Mouse (Mus musculus): ENCODE measurements around the gene Ehd4. TPM values are rescaled to one million over a fixed set of nuclear protein-coding genes. Genes with fewer than 3 reads are reported as not detected.

Ehd4 gene
- total RNA-seq, 2 experiments from 2014 or later, result 130 to 134 TPM

- DNase-seq, result no peak
Measured at GRCm38 (mm10) chr2:120144390-120144789, 10.0 kb downstream of the Ehd4 start.

GRCm38 (mm10) chr2:120142336-120142735 is 12.1 kb downstream of the Ehd4 start:
- no peak for DNase-seq

GRCm38 (mm10) chr2:120141671-120142070 is 12.7 kb downstream of the Ehd4 start:
- DNase-seq, result no peak

GRCm38 (mm10) chr2:120140326-120140725 is 14.1 kb downstream of the Ehd4 start:
- no peak for DNase-seq

GRCm38 (mm10) chr2:120139091-120139490 is 15.3 kb downstream of the Ehd4 start:
- no peak for DNase-seq

- no peak for DNase-seq
Measured at GRCm38 (mm10) chr2:120137281-120137680, 17.1 kb downstream of the Ehd4 start.

- DNase-seq, result no peak
Measured at GRCm38 (mm10) chr2:120134453-120135075, 19.8 kb downstream of the Ehd4 start.

- no peak for DNase-seq
Measured at GRCm38 (mm10) chr2:120131881-120132280, 22.5 kb downstream of the Ehd4 start.

GRCm38 (mm10) chr2:120129252-120129908 is 25.0 kb downstream of the Ehd4 start:
- DNase-seq, result no peak

GRCm38 (mm10) chr2:120128611-120129051 is 25.8 kb downstream of the Ehd4 start:
- no peak for DNase-seq

GRCm38 (mm10) chr2:120128011-120128410 is 26.4 kb downstream of the Ehd4 start:
- DNase-seq, result no peak

GRCm38 (mm10) chr2:120126901-120127300 is 27.5 kb downstream of the Ehd4 start:
- no peak for DNase-seq

GRCm38 (mm10) chr2:120126408-120126807 is 28.0 kb downstream of the Ehd4 start:
- no peak for DNase-seq

- no peak for DNase-seq
Measured at GRCm38 (mm10) chr2:120125461-120125860, 28.9 kb downstream of the Ehd4 start.

GRCm38 (mm10) chr2:120124946-120125345 is 29.5 kb downstream of the Ehd4 start:
- DNase-seq, result no peak

GRCm38 (mm10) chr2:120124096-120124495 is 30.3 kb downstream of the Ehd4 start:
- DNase-seq, result no peak

GRCm38 (mm10) chr2:120122983-120123382 is 31.4 kb downstream of the Ehd4 start:
- no peak for DNase-seq

GRCm38 (mm10) chr2:120117346-120117745 is 37.1 kb downstream of the Ehd4 start:
- DNase-seq, result no peak

- no peak for DNase-seq
Measured at GRCm38 (mm10) chr2:120116362-120116761, 38.0 kb downstream of the Ehd4 start.

- no peak for DNase-seq
Measured at GRCm38 (mm10) chr2:120114977-120115376, 39.4 kb downstream of the Ehd4 start.

- no peak for DNase-seq
Measured at GRCm38 (mm10) chr2:120113963-120114362, 40.4 kb downstream of the Ehd4 start.

- no peak for DNase-seq
Measured at GRCm38 (mm10) chr2:120113476-120113875, 40.9 kb downstream of the Ehd4 start.

GRCm38 (mm10) chr2:120111596-120111995 is 42.8 kb downstream of the Ehd4 start:
- no peak for DNase-seq

- DNase-seq, result no peak
Measured at GRCm38 (mm10) chr2:120111172-120111571, 43.2 kb downstream of the Ehd4 start.

Measured in gastrocnemius, postnatal 10 days (tissue).